Mouse (Mus musculus) cerebellum, postnatal 10 days (tissue): ENCODE results near the gene Mrpl51.

Experiments
- DNase-seq, 2 experiments: peaks; one replicate each; pipeline ENCODE4 v3.0.0; 2021; ENCODE audit warnings: mixed read lengths in 2 of 2

Gene Mrpl51

GRCm38 (mm10) chr6:125191332-125192015 lies at the start of gene Mrpl51, which contains the start of gene Ncapd2:
TSS of gene Mrpl51 (plus strand) at chr6:125191801.
TSS of gene Ncapd2 (minus strand) at chr6:125191701.
- DNase-seq, result peak; percentile 99 to 100

GRCm38 (mm10) chr6:125142436-125142835 lies 49.2 kb upstream of the Mrpl51 start:
- no peak for DNase-seq

GRCm38 (mm10) chr6:125143128-125143527 lies 48.5 kb upstream of the Mrpl51 start:
- no peak for DNase-seq

- DNase-seq, result no peak
Measured at GRCm38 (mm10) chr6:125143904-125144303, 47.7 kb upstream of the Mrpl51 start.

GRCm38 (mm10) chr6:125145001-125145400 lies 46.6 kb upstream of the Mrpl51 start, which contains the start of gene Iffo1:
TSS of gene Iffo1 (plus strand) at chr6:125145241.
- DNase-seq, result peak; percentile 97

GRCm38 (mm10) chr6:125145479-125145951 lies 46.1 kb upstream of the Mrpl51 start:
- DNase-seq, result peak; percentile 70 to 72

GRCm38 (mm10) chr6:125146148-125146547 lies 45.5 kb upstream of the Mrpl51 start:
- DNase-seq, result no peak

- peak; percentile 60 to 66 for DNase-seq
Measured at GRCm38 (mm10) chr6:125146797-125147196, 44.8 kb upstream of the Mrpl51 start.

- no peak for DNase-seq
Measured at GRCm38 (mm10) chr6:125147329-125147728, 44.3 kb upstream of the Mrpl51 start.

- DNase-seq, result peak; percentile 35 to 41
Measured at GRCm38 (mm10) chr6:125148251-125148925, 43.2 kb upstream of the Mrpl51 start.

GRCm38 (mm10) chr6:125148926-125149568 lies 42.6 kb upstream of the Mrpl51 start:
- DNase-seq, result peak; percentile 72 to 73

- DNase-seq, result peak in 1 of 2 experiments; percentile 41
Measured at GRCm38 (mm10) chr6:125149569-125149950, 42.0 kb upstream of the Mrpl51 start.

GRCm38 (mm10) chr6:125152212-125153017 lies 39.2 kb upstream of the Mrpl51 start:
- DNase-seq, result no peak

GRCm38 (mm10) chr6:125153018-125153389 lies 38.6 kb upstream of the Mrpl51 start:
- no peak for DNase-seq

- no peak for DNase-seq
Measured at GRCm38 (mm10) chr6:125153682-125154081, 37.9 kb upstream of the Mrpl51 start.

- DNase-seq, result peak; percentile 52 to 53
Measured at GRCm38 (mm10) chr6:125154550-125154949, 37.1 kb upstream of the Mrpl51 start.

GRCm38 (mm10) chr6:125155262-125155661 lies 36.3 kb upstream of the Mrpl51 start:
- no peak for DNase-seq

GRCm38 (mm10) chr6:125156491-125156890 lies 35.1 kb upstream of the Mrpl51 start:
- no peak for DNase-seq

- DNase-seq, result no peak
Measured at GRCm38 (mm10) chr6:125156903-125157614, 34.5 kb upstream of the Mrpl51 start.

GRCm38 (mm10) chr6:125158944-125159492 lies 32.6 kb upstream of the Mrpl51 start:
- DNase-seq, result no peak

- no peak for DNase-seq
Measured at GRCm38 (mm10) chr6:125159773-125160557, 31.6 kb upstream of the Mrpl51 start.
